In genomic region chr3:51553497-51553875, GRCm38 (mm10) we compare ENCODE assay signal across 8 mouse cellular contexts. TPM values are rescaled to one million over a fixed set of nuclear protein-coding genes. Genes with fewer than 3 reads are reported as not detected.
DNase-seq lines count a peak whose midpoint lies in the region; ATAC-seq lines count a peak whose summit lies in the region.

No protein-coding gene starts in this region.

- ATAC-seq in granulocyte monocyte progenitor cell, adult 5-6 weeks (replicated peaks; ENCODE audit: poor library complexity, severe bottlenecking), result 0 out of 2 replicates have a peak, but pooled peaks have one; percentile 6

- peak; percentile 44 for DNase-seq in adrenal gland, adult 2 months
- no peak for DNase-seq in adrenal gland, adult 8-10 months
- peak; percentile 91 for DNase-seq in 3T3-L1 (ENCODE audit: low read depth, low spot score)
- DNase-seq in cerebellum, adult 9-11 months, result peak; percentile 85
- DNase-seq in kidney, postnatal 25 days, result peak; percentile 46 to 71
- peak; percentile 60 for DNase-seq in lung, postnatal 25 days (ENCODE audit: low spot score)
- DNase-seq in thymus, postnatal 25 days, result peak; percentile 35

RNA-seq across cellular contexts. Expression of gene Setd7, which starts 7.2 kb away (rescaled TPM):
- total RNA-seq in adrenal gland, adult 2 months (2021), result 10 to 100 TPM; 37.2 to 53.2 TPM
- polyA plus RNA-seq in adrenal gland, adult 2 months (2012; rRNA removed), result 14.2 and 17.6 TPM in 2 replicates
- 10 to 100 TPM; 52.6 to 77.9 (median 66.4) TPM for total RNA-seq in adrenal gland, adult 8-10 months (2022)
- total RNA-seq in granulocyte monocyte progenitor cell, adult 5-6 weeks (2014; fragmentation: Nextera tagmentation), result 37.3 and 41.6 TPM in 2 replicates
- total RNA-seq in granulocyte monocyte progenitor cell, adult 5-6 weeks (2017), result 26.5 and 29.9 TPM in 2 replicates
